Mouse (Mus musculus): ENCODE data around the gene Sox5.
A peak's percentile ranks its signal among the peaks of the same experiment; 100 is the strongest.

Sox5 gene

GRCm38 (mm10) chr6:144498177-144498576 is 283.6 kb downstream of the Sox5 start:
- peak in 1 of 2 experiments; percentile 4 for DNase-seq (ENCODE audit: low read depth in 2 of 2, low spot score in 2 of 2)

GRCm38 (mm10) chr6:144491761-144492415 is 289.9 kb downstream of the Sox5 start:
- DNase-seq (ENCODE audit: low read depth in 2 of 2, low spot score in 2 of 2), result no peak

GRCm38 (mm10) chr6:144490896-144491295 is 290.9 kb downstream of the Sox5 start:
- no peak for DNase-seq (ENCODE audit: low read depth in 2 of 2, low spot score in 2 of 2)

DNA sequence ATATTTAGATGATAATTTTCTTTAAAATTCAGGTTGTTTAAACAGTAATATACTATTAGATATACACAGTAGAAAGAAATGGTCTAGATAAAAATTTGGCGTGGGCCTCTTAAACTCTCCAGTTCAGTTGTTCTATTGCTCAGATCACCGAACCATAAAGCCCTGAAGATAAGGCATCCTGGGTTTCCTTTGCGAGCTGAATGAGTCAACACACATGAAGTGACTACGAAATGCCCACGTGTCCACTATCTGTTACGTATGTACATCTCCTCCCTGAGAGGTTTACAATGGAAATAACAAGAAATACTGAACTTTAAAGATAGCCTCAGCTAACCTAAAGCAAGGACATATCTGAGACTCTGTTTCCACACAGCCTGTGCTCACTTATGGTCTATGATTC is 296.2 kb downstream of the Sox5 start:
- no peak for DNase-seq (ENCODE audit: low read depth in 2 of 2, low spot score in 2 of 2)

DNA sequence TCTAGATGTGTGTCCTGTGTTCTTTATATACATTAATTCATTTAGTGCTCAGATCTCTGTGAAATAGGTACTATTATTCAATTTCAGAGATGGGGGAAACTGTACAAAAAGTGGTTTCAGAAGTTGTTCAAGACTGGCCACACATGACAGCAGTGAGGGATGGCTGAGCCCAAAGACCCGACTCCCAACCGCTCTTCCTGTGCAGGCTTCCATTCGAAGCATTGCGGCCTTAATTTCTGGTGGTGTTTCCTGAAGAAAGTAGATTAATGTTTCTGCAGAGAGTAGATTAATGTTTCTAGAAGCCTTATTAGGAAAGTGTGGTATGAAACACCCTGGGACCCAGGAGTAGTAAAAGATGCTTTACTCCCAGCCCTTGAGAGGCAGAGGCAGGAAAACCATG is 298.6 kb downstream of the Sox5 start:
- DNase-seq (ENCODE audit: low read depth in 2 of 2, low spot score in 2 of 2), result no peak

DNA sequence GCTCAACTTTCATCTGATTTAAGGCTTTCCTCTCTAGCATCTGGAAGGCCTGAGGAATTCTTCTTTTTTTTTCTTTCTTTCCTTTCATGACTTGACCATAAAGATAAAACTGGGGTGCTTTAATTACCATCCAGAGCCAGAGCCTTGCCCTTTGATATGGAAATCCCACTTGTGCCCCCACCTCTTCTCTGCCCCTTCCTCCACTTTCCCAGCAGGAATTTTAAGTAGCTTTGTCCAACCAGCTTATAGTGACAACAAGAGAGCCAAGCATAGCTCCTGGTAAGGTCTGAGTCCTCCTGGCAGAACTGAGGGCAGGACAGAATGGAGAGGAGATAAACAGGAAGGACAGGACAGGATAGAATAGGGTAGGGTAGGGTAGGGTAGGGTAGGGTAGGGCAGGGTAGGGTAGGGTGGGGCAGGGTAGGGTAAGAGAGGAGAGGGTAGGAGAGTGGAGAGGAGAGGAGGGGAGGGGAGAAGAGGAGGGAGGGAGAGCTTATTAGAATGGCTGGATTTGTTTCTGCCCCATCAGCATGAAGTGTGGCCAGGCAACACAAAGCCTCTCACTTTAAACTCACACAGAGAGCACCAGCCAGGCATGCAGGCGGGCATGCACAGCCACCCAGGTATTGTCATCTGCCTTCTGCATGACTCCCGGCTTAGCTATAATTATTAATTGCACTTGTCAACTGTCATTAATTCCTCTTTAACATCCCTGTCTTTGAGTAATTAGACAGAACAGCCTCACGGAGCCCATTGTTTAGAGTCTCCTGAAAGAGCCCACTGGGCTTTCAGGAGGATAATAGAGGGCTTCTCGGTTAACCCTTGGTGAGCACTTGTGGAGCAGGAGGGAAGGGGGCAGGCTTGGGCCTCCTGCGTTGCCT is 300.9 kb downstream of the Sox5 start:
- no peak for DNase-seq (ENCODE audit: low read depth in 2 of 2, low spot score in 2 of 2)

DNA sequence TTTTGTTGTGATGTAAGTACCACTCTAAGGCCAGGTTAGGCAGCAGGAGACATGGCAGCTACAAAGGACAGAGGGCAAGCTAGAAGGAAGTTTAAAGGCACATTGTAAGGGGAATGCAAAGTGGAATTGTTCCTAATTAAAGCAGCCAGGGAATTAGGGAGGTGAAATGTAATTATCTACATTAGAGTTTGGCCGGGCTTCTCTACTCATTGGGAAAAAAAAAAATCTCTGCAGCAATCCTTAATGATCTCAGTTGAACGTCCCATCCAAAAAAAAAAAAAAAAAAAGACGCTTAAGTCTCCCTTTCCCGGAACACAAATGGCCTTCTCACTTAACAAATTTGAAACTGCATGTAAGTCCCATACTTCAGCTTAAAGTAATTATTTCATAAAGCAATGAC is 301.9 kb downstream of the Sox5 start:
- no peak for DNase-seq (ENCODE audit: low read depth in 2 of 2, low spot score in 2 of 2)

DNA sequence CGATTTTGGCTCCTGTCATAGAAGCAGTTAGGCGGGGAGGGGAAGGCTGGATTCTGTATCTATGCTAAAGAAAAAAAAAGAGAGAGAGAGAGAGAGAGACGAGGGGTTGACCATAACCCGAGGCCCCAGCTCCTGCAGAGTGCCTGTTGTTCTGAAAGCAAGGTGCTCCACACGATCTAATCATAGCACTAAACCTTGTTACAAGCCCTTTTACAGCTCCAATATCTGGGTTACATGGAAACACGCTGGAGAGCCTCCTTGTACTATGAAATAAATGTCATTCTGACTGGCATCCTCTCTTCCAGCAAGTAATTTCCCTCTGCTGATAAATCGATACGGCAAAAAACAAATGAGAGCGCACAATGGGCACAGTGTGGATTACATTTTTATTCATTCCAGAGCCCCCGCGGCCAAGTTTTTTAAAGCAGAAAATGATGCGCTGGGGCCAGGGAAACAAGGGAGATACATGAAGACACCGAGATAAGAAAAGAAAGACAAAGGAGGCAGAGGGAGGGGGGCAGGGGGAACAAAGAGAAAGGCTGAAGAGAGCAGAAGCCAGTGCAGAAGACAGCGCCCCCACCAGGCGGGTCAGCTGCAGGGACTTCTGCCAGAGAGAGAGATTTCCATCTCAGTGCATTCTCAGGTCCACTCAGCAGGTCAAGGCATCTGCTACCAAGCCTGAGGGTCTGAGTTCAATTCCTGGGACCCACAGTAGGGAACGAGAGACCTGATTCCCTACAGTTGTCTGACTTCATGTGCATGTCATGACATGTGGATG is 304.3 kb downstream of the Sox5 start:
- DNase-seq (ENCODE audit: low read depth in 2 of 2, low spot score in 2 of 2), result no peak

GRCm38 (mm10) chr6:144473437-144473836 is 308.3 kb downstream of the Sox5 start:
- no peak for DNase-seq (ENCODE audit: low read depth in 2 of 2, low spot score in 2 of 2)

GRCm38 (mm10) chr6:144472089-144472900 is 309.5 kb downstream of the Sox5 start:
- no peak for DNase-seq (ENCODE audit: low read depth in 2 of 2, low spot score in 2 of 2)

GRCm38 (mm10) chr6:144466711-144467110 is 315.1 kb downstream of the Sox5 start:
- no peak for DNase-seq (ENCODE audit: low read depth in 2 of 2, low spot score in 2 of 2)

DNA sequence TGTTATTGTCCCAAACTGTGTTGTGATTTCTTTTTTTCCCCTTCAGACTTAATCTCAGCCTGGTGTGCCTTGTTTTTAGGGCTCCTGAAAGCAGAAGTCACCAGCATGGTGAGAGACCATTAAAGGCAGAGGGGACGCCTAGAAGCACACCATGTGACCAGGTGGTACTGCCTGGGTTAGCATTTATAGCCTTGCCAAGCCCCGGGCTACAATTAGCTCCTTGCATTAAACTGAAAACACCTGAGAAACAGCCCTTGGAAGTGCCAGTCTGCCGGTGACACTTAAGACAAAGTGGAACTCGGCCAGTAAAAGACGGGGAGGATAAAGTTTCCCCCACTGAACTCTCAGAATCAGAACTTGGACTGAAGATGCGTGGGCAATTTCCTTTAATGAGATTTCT is 318.1 kb downstream of the Sox5 start:
- no peak for DNase-seq (ENCODE audit: low read depth in 2 of 2, low spot score in 2 of 2)

DNA sequence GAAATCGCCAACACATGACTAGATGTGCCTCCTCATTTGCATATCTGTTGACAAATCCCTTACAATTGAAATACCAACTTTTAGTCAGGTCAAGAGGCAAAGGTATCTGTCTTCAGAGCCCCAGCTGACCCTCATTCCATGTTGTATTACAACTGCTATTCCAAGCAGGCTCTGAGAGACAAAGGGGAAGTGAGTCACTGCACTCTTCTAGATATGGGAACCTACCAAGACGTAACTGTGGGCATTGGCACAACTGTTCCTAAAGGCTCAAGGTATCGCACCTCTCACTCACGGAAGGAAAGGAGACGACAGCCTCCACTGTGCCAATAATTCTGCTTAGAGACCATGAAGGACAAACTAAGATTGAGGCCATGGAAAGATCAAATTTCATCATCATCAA is 318.5 kb downstream of the Sox5 start:
- no peak for DNase-seq (ENCODE audit: low read depth in 2 of 2, low spot score in 2 of 2)

DNA sequence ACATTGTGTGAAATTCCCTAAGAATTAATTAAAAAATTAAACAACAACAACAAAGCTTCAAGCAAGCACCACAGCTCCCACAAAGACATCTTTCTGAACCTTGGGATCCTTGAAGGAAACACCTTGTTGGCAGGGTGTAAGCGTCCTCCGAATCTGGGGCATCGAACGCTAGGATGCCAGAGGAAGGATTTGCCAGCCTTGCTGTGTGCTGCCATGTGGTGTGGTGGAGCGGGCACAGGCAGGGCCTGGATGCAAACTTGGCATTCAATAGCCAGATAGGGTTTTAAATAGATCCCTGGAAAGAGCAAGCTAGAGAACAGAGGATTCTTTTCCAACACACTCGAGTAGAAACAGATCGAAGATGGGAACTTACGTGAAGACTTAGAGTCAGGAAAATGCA is 322.3 kb downstream of the Sox5 start:
- DNase-seq (ENCODE audit: low read depth in 2 of 2, low spot score in 2 of 2), result no peak

- DNase-seq (ENCODE audit: low read depth in 2 of 2, low spot score in 2 of 2), result no peak
Observed at GRCm38 (mm10) chr6:144457500-144457899, 324.3 kb downstream of the Sox5 start.

DNA sequence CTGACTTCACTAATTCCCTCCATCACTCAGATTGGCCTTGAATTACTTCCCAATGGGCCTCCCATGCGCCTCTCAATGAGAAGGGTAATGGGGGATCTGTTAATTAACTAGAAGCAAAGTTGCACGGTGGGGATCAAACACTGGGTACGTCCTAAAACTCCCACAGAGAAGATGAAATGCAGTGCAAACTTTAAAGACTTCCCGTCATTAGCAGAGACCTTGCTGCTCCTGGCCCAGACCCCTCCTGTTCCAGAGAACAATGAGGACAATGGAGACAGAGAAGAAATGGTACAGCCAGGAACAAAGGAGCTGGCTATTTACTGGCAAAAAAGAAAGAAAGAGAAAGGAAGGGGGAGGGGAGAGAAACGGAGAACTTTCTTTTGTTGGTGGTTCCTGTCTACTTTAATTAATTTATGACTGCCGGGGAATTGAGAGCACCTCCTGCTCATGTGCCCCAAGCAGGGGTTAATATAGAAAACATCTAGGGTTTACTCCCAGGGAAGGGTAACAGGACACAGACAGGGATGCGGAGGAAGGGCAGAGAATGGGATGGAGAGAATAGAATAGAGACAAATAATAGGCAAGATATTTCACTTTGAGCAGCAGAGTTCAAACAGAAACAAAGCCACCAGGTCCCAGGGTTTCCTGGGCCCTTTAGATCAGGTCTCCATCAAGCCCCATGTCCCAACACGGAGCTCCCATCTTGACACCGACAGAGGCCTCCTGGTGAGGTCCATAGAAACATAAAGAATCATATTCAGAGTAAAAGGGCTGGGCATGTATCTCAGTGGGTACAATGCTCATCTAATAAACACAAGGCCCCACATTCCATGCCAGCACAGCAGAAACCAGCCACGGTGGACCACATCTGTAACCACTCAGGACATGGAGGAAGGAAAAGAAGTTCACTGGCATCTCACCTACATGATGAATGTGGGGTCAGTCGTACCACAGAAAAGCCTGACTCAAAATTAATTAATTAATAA is 327.2 kb downstream of the Sox5 start:
- no peak for DNase-seq (ENCODE audit: low read depth in 2 of 2, low spot score in 2 of 2)

DNA sequence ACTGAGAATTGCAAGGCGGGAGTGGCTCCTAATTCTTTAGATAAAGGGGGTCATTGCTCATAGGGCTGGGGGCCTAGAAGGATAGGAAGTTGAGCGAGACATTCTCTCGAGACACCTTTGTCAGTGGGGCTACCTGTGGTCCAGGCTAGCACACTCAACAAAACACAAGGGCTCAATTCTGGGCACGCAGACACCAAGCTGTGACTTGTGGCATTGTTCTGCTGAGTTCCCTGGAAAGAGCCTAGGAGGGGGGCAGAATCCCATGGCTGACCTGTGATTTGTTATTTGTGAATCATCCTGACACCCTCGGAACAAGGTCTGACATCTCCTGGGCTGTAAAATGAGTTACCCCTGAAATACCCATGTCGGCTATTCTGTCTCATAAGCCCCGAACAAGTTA is 328.2 kb downstream of the Sox5 start:
- no peak for DNase-seq (ENCODE audit: low read depth in 2 of 2, low spot score in 2 of 2)

DNA sequence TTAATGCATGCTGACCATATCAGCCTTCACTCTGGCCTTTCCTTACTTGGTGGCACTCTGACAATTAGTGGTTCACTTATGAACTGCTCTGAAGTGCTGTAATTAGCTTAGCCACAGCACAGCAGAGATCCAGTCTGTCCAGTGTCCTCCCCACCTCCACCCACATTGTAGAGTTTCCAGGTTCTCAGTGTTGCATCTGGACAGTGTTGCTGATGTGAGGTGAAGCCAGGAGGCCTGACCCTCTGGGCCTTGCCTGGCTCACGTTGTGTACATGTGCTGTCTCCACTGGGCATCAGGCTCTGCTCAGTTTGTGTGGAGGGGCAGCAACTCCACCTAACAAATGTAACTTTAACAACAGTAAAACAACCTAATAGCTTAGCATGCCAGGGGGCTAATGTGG is 328.6 kb downstream of the Sox5 start:
- DNase-seq (ENCODE audit: low read depth in 2 of 2, low spot score in 2 of 2), result no peak

DNA sequence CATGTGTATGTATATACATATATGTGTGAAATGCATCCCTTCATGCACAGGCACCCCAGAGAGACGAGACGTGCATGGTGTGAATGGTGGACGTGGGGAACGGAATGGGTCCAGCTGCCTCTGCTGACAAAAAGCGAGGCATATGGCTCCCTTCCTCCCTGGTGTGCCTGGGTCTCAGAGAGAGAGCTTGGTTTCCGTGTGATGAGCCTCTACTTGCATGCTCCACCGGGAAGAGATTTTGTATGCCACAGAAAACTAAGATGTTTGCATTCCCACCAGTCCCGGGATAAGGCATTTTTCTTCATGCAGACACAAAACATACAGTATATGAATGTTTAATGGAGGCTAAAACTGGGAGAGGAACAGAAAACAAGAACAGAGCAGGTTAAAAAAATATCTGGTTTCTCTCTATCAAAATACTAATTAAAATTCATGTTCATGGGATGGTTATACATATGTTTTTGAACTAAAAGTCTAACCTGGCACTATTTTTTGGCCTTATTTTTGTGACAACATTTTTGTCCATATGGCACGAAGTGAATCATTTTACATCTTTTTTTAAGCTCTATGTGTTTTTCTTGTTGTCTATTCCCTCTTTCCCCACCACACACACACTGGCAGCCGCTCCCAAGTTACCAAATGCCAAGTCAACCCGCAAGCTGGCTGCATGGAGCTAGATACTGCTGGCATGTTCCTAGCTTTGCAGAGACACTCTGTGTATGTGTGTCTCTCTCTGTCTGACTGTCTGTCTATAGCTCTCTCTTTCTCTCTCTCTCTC is 329.4 kb downstream of the Sox5 start:
- no peak for DNase-seq (ENCODE audit: low read depth in 2 of 2, low spot score in 2 of 2)

All from CD8-positive naive resting alpha-beta T cell, adult 2 months (primary cell).